Mouse (Mus musculus) embryonic fibroblast, embryonic 13.5 days (primary cell): ENCODE data around the gene Cpz.

Experiments used
- CTCF ChIP-seq: IDR thresholded peaks from 2 replicates; pipeline ENCODE4 v1.5.1; 2011; ENCODE audit warnings: mild to moderate bottlenecking, control low read depth, low read length, moderate library complexity, borderline replicate concordance; ENCODE audit not compliant: insufficient read depth
- POLR2A ChIP-seq: IDR thresholded peaks from 2 replicates; pipeline ENCODE4 v1.6.1; 2011; ENCODE audit warnings: low read depth, mild to moderate bottlenecking, control low read depth, low read length, moderate library complexity

DNA sequence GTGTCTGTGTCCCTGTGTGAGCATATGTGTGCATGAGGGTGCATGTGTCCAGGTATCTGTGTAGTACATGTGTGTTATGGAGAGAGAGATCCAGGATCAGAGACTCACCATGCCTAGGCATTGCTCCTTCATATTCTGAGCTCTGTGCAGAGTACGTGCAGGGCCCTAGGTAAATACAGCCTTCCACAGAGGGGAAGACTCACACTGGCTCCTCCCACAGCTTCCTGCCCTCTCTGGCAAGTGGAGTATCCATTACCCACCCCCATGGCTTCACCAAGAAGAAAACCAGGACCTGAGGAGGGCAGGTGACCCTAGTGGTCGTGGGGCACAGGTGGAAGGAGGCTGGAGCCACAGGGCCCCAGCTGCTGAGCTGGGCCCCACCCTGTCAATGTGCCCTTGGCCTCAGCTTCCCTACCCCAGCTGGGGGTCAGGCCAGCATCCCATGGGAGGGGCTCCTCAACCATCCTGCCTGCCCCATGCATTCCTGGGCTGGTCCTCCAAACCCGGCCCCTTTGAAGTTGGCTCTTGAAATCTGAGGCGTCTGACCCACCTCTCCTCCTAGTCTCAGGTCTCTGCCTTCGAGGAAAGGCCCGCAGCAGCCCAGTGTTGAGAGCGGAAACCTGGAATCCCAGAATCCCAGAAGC is 54.5 kb downstream of the Cpz start:
- no peak for TF ChIP-seq POLR2A
- TF ChIP-seq CTCF: no peak
